Mouse (Mus musculus) midbrain, embryonic 14.5 days (tissue): ENCODE results near the gene Ago1. TPM values are rescaled to one million over a fixed set of nuclear protein-coding genes. Genes with fewer than 3 reads are reported as not detected.
A peak's percentile ranks its signal among the peaks of the same experiment; 100 is the strongest.

Experiments used
- ATAC-seq: fragments of 200-750 bp; cut with Nextera tagmentation; 2 replicates; pipeline ENCODE4 v1.8.0; 2017; ENCODE audit warnings: moderate number of reproducible peaks, moderate library complexity; ENCODE audit not compliant: low FRiP score, low TSS enrichment
- DNase-seq: peaks from one replicate; pipeline ENCODE4 v3.0.0-alpha.2; 2015
- H3K27ac ChIP-seq: fragments of 300-500 bp; sonication (generic); replicated peaks from 2 replicates; pipeline ENCODE4 v1.5.1; 2014; ENCODE audit warnings: mild to moderate bottlenecking, low read depth, low read length, moderate library complexity
- H3K27me3 ChIP-seq: fragments of 300-500 bp; sonication (generic); 2 replicates; pipeline ENCODE4 v1.6.1; 2014; ENCODE audit warnings: low read length, control low read depth, mixed read lengths; ENCODE audit not compliant: control insufficient read depth, insufficient read depth
- H3K36me3 ChIP-seq: fragments of 300-500 bp; sonication (generic); 2 replicates; pipeline ENCODE4 v1.6.1; 2014; ENCODE audit warnings: low read length, control low read depth; ENCODE audit not compliant: control insufficient read depth, insufficient read depth
- H3K4me1 ChIP-seq: fragments of 300-500 bp; sonication (generic); 2 replicates; pipeline ENCODE4 v1.6.1; 2014; ENCODE audit warnings: mild to moderate bottlenecking, antibody characterized with exemption, low read length, control low read depth; ENCODE audit not compliant: control insufficient read depth, insufficient read depth
- H3K4me2 ChIP-seq: fragments of 300-500 bp; sonication (generic); 2 replicates; pipeline ENCODE4 v1.6.1; 2014; ENCODE audit warnings: mild to moderate bottlenecking, low read length, moderate library complexity
- H3K4me3 ChIP-seq: fragments of 300-500 bp; sonication (generic); replicated peaks from 2 replicates; pipeline ENCODE4 v1.5.1; 2014; ENCODE audit warnings: low read depth, low read length
- H3K9ac ChIP-seq: fragments of 300-500 bp; sonication (generic); replicated peaks from 2 replicates; pipeline ENCODE4 v1.6.1; 2014; ENCODE audit warnings: mild to moderate bottlenecking, low read length, moderate library complexity
- H3K9me3 ChIP-seq: fragments of 300-500 bp; sonication (generic); 2 replicates; pipeline ENCODE4 v1.6.1; 2016; ENCODE audit warnings: low read length, control low read depth, mixed read lengths; ENCODE audit not compliant: control insufficient read depth
- WGBS: fragments of 180-500 bp; shearing (Covaris S2); extraction: QIAGEN DNeasy Blood & Tissue Kit; methylation state at CpG from one replicate; pipeline ENCODE4 v1.1.7; 2014; 5-methylcytosine and 5-hydroxymethylcytosine counted together
- polyA plus RNA-seq: library from polyadenylated mRNA; unstranded; fragments of >200 nt; fragmentation: Nextera tagmentation; extraction: Ambion mirVana; gene quantifications from 2 replicates; pipeline ENCODE4 v1.2.1, GENCODE M21; 2014

The Ago1 gene
- polyA plus RNA-seq, 1 experiment from 2014 or later, result 22.4 TPM

DNA sequence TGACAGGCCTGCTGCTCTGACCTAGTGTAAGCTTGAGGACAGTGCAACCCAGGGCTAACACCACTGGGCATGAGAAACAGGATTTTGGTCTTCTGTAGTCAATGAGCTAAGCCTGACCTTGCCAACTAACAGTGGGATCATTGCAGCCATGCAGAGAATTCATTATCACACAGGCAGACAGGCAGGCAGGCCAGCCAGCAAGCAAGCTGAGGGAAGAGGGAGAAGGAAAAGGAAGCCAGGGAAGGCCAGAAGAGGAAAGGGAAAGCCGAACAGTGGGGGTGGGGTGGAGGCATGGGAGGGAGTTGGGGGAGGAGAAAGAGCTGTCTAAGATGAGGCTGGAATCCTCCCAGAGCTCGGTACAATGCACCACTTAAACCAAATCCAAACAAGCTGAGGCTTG, 32.1 kb downstream of the Ago1 start:
- no peak overlapping the region for H3K27ac ChIP-seq
- no peak overlapping the region for H3K4me3 ChIP-seq
- H3K9me3 ChIP-seq, result no peaks in the 10 kb centered on the region
- no peak for ATAC-seq
- DNase-seq, result no peak
- no peak overlapping the region for H3K4me2 ChIP-seq
- H3K4me1 ChIP-seq, result no peaks in the 10 kb centered on the region
- H3K36me3 ChIP-seq, result peaks cover 67% of the 10 kb centered on the region
- H3K9ac ChIP-seq, result no peak overlapping the region
- WGBS, result 69% methylated on average over 2 of the region's 2 CpGs
- H3K27me3 ChIP-seq, result no peaks in the 10 kb centered on the region

DNA sequence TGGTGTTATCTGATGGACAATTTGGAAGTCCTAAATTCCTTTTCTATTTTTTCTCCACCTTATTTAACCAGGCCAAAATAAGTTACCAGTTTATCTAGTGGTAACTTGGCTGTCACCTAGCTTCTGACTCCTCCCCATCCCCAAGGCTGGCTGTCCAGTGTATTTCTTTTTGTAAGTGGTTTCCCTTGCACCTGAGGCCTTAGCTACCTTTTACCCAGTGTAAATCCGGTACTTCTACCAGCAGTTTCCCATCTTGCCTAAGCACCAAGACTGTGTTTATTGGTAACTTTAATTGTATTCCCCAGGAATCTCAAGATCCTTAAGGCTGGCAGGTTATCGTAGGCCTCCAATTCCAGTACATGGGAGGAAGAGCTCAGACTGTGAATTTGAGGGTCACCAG, 34.3 kb downstream of the Ago1 start:
- Histone ChIP-seq H3K4me2 (no peak overlapping the region), H3K36me3 (peaks cover 45% of the 10 kb centered on the region), H3K27ac (no peak overlapping the region), H3K27me3 (no peaks in the 10 kb centered on the region), H3K4me3 (no peak overlapping the region), H3K9ac (no peak overlapping the region), H3K9me3 (no peaks in the 10 kb centered on the region), H3K4me1 (0 out of 2 replicates have a peak, but pooled peaks cover 2% of the 10 kb centered on the region)
- DNase-seq (no peak), ATAC-seq (no peak)
- 94% methylated on average over 2 of the region's 2 CpGs for WGBS

GRCm38 (mm10) chr4:126433175-126433574, 35.2 kb downstream of the Ago1 start:
- Histone ChIP-seq H3K4me2 (no peak overlapping the region), H3K4me1 (peaks cover 9% of the 10 kb centered on the region; the same call in 1 of the 2 replicates), H3K9ac (no peak overlapping the region), H3K27ac (no peak overlapping the region), H3K36me3 (peaks cover 36% of the 10 kb centered on the region), H3K9me3 (no peaks in the 10 kb centered on the region), H3K27me3 (no peaks in the 10 kb centered on the region), H3K4me3 (no peak overlapping the region)
- 92% methylated on average over 4 of the region's 4 CpGs for WGBS
- no peak for DNase-seq
- ATAC-seq, result no peak

- no peak for ATAC-seq
- no peak for DNase-seq
Observed at GRCm38 (mm10) chr4:126431746-126432145, 36.6 kb downstream of the Ago1 start.

GRCm38 (mm10) chr4:126429347-126430079, 38.9 kb downstream of the Ago1 start, which contains the start of gene Ago3:
Gene Ago3 (minus strand): TSS chr4:126429556.
- Histone ChIP-seq H3K9me3 (no peaks in the 10 kb centered on the region), H3K27me3 (no peaks in the 10 kb centered on the region), H3K9ac (peak within 1 kb of the TSS; percentile 89), H3K27ac (peak within 1 kb of the TSS; percentile 90), H3K36me3 (no peaks in the 10 kb centered on the region; the same call in 1 of the 2 replicates), H3K4me3 (peak within 1 kb of the TSS; percentile 86), H3K4me2 (peak within 1 kb of the TSS; percentile 94), H3K4me1 (peaks cover 10% of the 10 kb centered on the region; the same call in 1 of the 2 replicates)
- peak; percentile 95 for DNase-seq
- ATAC-seq, result peak; percentile 92
- under 1% methylated on average over 65 of the region's 65 CpGs for WGBS

More at GRCm38 (mm10) chr4:126431746-126432145, 36.6 kb downstream of the Ago1 start:
- Histone ChIP-seq H3K27me3 (no peaks in the 10 kb centered on the region), H3K4me2 (no peak overlapping the region), H3K36me3 (peaks cover 21% of the 10 kb centered on the region), H3K9me3 (no peaks in the 10 kb centered on the region), H3K27ac (no peak overlapping the region), H3K9ac (no peak overlapping the region), H3K4me1 (peaks cover 10% of the 10 kb centered on the region; the same call in 1 of the 2 replicates), H3K4me3 (no peak overlapping the region)
- 69% methylated on average over 4 of the region's 4 CpGs for WGBS

DNA sequence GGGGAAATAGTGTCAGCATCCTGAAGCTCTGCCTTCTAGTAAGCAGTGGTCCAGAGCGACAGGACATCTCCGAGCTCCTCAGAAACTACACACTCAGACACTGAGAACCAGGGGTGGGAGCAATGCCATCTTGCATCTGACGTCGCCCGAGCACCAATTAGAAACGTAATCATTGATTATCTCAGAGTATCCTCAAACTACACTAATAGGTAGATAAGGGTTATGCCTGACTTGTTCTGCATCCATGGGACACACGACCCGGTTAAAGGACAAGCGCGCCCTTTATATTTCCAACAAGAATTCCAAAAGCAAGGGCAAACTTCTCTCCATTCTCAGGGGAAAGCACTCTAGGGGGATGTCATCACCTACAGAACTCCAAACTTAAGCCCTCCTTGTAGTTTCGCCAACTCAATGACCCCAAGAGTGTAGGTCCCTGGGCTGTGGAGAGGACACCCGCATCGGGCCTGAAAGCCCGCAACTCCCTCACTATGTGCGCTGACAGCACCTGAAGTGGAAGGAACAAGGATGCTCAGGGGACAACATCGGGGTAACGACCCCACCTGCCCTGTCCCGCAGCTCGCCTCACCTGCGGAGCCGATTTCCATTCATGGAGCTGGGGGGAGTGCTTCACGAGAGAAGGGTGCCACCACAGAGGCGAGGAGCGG, 39.6 kb downstream of the Ago1 start:
- H3K4me2 ChIP-seq, result peak overlapping the region; percentile 94
- ATAC-seq, result peak; percentile 37; the same call in 1 of the 2 replicates
- DNase-seq, result peak; percentile 13
- 2% methylated on average over 24 of the region's 24 CpGs for WGBS
- peak overlapping the region; percentile 89 for H3K9ac ChIP-seq
- no peaks in the 10 kb centered on the region for H3K9me3 ChIP-seq
- H3K4me3 ChIP-seq, result peak overlapping the region; percentile 86
- peaks cover 10% of the 10 kb centered on the region; the same call in 1 of the 2 replicates for H3K4me1 ChIP-seq
- no peaks in the 10 kb centered on the region for H3K27me3 ChIP-seq
- peak overlapping the region; percentile 90 for H3K27ac ChIP-seq
- H3K36me3 ChIP-seq, result no peaks in the 10 kb centered on the region

DNA sequence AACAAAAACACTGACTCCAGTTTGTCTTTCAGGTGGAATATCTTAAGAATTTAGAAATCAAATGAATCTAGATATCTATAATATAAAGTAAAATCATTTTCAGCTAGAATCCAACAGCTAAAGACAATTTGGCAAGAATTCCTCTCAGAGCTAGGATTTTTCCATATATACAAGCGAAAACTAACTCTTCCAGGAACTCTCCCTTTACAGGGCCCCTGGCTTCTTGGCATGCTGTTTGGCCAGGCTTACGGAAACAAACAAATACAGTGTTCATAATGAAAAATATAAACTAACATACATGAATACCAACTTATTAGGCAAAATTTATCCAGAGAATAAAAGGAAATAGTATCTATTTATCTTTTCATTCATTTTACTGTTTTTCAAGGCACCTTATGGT, 44.5 kb downstream of the Ago1 start:
- H3K4me1 ChIP-seq, result peaks cover 7% of the 10 kb centered on the region; the same call in 1 of the 2 replicates
- ATAC-seq (no peak), DNase-seq (no peak)
- no peaks in the 10 kb centered on the region for H3K36me3 ChIP-seq
- no peaks in the 10 kb centered on the region for H3K9me3 ChIP-seq
- H3K27me3 ChIP-seq, result no peaks in the 10 kb centered on the region
- H3K4me3 ChIP-seq, result no peak overlapping the region
- H3K4me2 ChIP-seq, result no peak overlapping the region
- H3K27ac ChIP-seq, result no peak overlapping the region
- WGBS, result 94% methylated on average over 2 of the region's 2 CpGs
- H3K9ac ChIP-seq, result no peak overlapping the region

DNA sequence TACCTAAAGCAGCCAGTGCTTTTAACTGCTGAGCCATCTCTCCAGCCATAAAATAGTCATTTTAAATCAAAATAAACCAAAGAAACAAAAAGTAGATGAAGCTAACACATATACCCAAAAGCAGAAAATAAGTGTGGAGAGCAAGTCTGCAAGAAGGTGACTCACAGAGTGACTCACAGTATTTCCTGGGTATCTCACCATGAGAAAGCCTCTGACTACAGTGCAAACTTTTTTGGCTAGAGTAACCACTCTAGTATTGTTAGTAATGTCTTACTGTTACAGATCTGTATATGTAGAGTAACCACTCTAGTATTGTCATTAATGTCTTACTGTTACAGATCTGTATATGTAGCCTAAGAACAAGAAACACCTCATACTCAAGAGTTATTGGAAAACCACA, 52.7 kb downstream of the Ago1 start:
- ATAC-seq, result no peak
- DNase-seq, result no peak
- Histone ChIP-seq H3K9ac (no peak overlapping the region), H3K27ac (no peak overlapping the region), H3K27me3 (no peaks in the 10 kb centered on the region), H3K36me3 (0 out of 2 replicates have a peak, but pooled peaks cover 7% of the 10 kb centered on the region), H3K4me1 (no peaks in the 10 kb centered on the region), H3K4me3 (no peak overlapping the region), H3K4me2 (no peak overlapping the region), H3K9me3 (no peaks in the 10 kb centered on the region)
